Mouse (Mus musculus) lung, postnatal 4 days (tissue): Measurements from ENCODE around the gene Klhl26.
A peak's percentile ranks its signal among the peaks of the same experiment; 100 is the strongest.

Experiments
- DNase-seq, 2 experiments: peaks; one replicate each; pipeline ENCODE4 v3.0.0; 2021

The Klhl26 gene

GRCm38 (mm10) chr8:70471856-70472255 lies 4.9 kb downstream of the Klhl26 start:
- no peak for DNase-seq

GRCm38 (mm10) chr8:70469938-70470337 lies 6.8 kb downstream of the Klhl26 start:
- DNase-seq: no peak

- no peak for DNase-seq
These were observed 7.4 kb downstream of the Klhl26 start for GRCm38 (mm10) chr8:70469295-70469916.

GRCm38 (mm10) chr8:70468733-70469132 lies 8.0 kb downstream of the Klhl26 start:
- DNase-seq: no peak

GRCm38 (mm10) chr8:70467907-70468306 lies 8.9 kb downstream of the Klhl26 start:
- DNase-seq: no peak

- no peak for DNase-seq
These were observed 9.5 kb downstream of the Klhl26 start for GRCm38 (mm10) chr8:70467229-70467725.

- DNase-seq: no peak
These were observed 10.0 kb downstream of the Klhl26 start for GRCm38 (mm10) chr8:70466771-70467170.

GRCm38 (mm10) chr8:70466305-70466704 lies 10.5 kb downstream of the Klhl26 start:
- peak in 1 of 2 experiments; percentile 18 for DNase-seq

- DNase-seq: no peak
These were observed 11.1 kb downstream of the Klhl26 start for GRCm38 (mm10) chr8:70465701-70466100.

GRCm38 (mm10) chr8:70464162-70464561 lies 12.6 kb downstream of the Klhl26 start:
- no peak for DNase-seq

GRCm38 (mm10) chr8:70463306-70463705 lies 13.5 kb downstream of the Klhl26 start:
- DNase-seq: peak in 1 of 2 experiments; percentile 48

- no peak for DNase-seq
These were observed 14.3 kb downstream of the Klhl26 start for GRCm38 (mm10) chr8:70462516-70462813.

- peak; percentile 28 to 46 for DNase-seq
These were observed 14.8 kb downstream of the Klhl26 start for GRCm38 (mm10) chr8:70461765-70462515.

- DNase-seq: peak in 1 of 2 experiments; percentile 48
These were observed 16.2 kb downstream of the Klhl26 start for GRCm38 (mm10) chr8:70460606-70461005.

GRCm38 (mm10) chr8:70460199-70460598 lies 16.6 kb downstream of the Klhl26 start:
- no peak for DNase-seq

GRCm38 (mm10) chr8:70459636-70460035 lies 17.1 kb downstream of the Klhl26 start:
- DNase-seq: no peak

- no peak for DNase-seq
These were observed 18.3 kb downstream of the Klhl26 start for GRCm38 (mm10) chr8:70458462-70458861.

- DNase-seq: no peak
These were observed 18.9 kb downstream of the Klhl26 start for GRCm38 (mm10) chr8:70457882-70458281.

GRCm38 (mm10) chr8:70456996-70457395 lies 19.8 kb downstream of the Klhl26 start:
- DNase-seq: no peak

- peak in 1 of 2 experiments; percentile 23 for DNase-seq
These were observed 22.9 kb downstream of the Klhl26 start for GRCm38 (mm10) chr8:70453852-70454251.

GRCm38 (mm10) chr8:70452196-70452966 lies 24.4 kb downstream of the Klhl26 start:
- DNase-seq: peak in 1 of 2 experiments; percentile 26

GRCm38 (mm10) chr8:70447639-70448420 lies 28.9 kb downstream of the Klhl26 start:
- DNase-seq: peak in 1 of 2 experiments; percentile 54

GRCm38 (mm10) chr8:70445988-70446387 lies 30.8 kb downstream of the Klhl26 start:
- no peak for DNase-seq
